Mouse (Mus musculus): ENCODE data around the gene Hist1h4a.

The Hist1h4a gene

GRCm38 (mm10) chr13:23759251-23759771 lies 1.7 kb downstream of the Hist1h4a start:
- DNase-seq (ENCODE audit: low spot score in 2 of 2) = no peak

- no peak for DNase-seq (ENCODE audit: low spot score in 2 of 2)
Observed at GRCm38 (mm10) chr13:23757921-23758320, 3.1 kb downstream of the Hist1h4a start.

- peak in 1 of 2 experiments; percentile 13 for DNase-seq (ENCODE audit: low spot score in 2 of 2)
Observed at GRCm38 (mm10) chr13:23757211-23757773, 3.7 kb downstream of the Hist1h4a start.

GRCm38 (mm10) chr13:23756790-23757189 lies 4.2 kb downstream of the Hist1h4a start, which contains the start of gene Hist1h4b:
Gene Hist1h4b, plus strand, starts transcription at chr13:23757013.
- DNase-seq (ENCODE audit: low spot score in 2 of 2) = peak; percentile 79 to 84

- DNase-seq (ENCODE audit: low spot score in 2 of 2) = no peak
Observed at GRCm38 (mm10) chr13:23755000-23755399, 6.0 kb downstream of the Hist1h4a start.

GRCm38 (mm10) chr13:23753314-23754078 lies 7.5 kb downstream of the Hist1h4a start:
- DNase-seq (ENCODE audit: low spot score in 2 of 2) = no peak

GRCm38 (mm10) chr13:23752742-23753172 lies 8.3 kb downstream of the Hist1h4a start:
- DNase-seq (ENCODE audit: low spot score in 2 of 2) = no peak

GRCm38 (mm10) chr13:23752067-23752741 lies 8.8 kb downstream of the Hist1h4a start, which contains the start of gene Hist1h3b:
Gene Hist1h3b, plus strand, starts transcription at chr13:23752267.
- peak; percentile 84 to 90 for DNase-seq (ENCODE audit: low spot score in 2 of 2)

- DNase-seq (ENCODE audit: low spot score in 2 of 2) = no peak
Observed at GRCm38 (mm10) chr13:23751478-23751956, 9.5 kb downstream of the Hist1h4a start.

- peak in 1 of 2 experiments; percentile 19 for DNase-seq (ENCODE audit: low spot score in 2 of 2)
Observed at GRCm38 (mm10) chr13:23750839-23751477, 10.1 kb downstream of the Hist1h4a start, which contains the start of gene Hist1h2ab. Gene Hist1h2ab, plus strand, starts transcription at chr13:23751126.

GRCm38 (mm10) chr13:23749563-23750121 lies 11.4 kb downstream of the Hist1h4a start:
- DNase-seq (ENCODE audit: low spot score in 2 of 2) = no peak

- no peak for DNase-seq (ENCODE audit: low spot score in 2 of 2)
Observed at GRCm38 (mm10) chr13:23747892-23748288, 13.1 kb downstream of the Hist1h4a start.

- no peak for DNase-seq (ENCODE audit: low spot score in 2 of 2)
Observed at GRCm38 (mm10) chr13:23747081-23747891, 13.7 kb downstream of the Hist1h4a start.

GRCm38 (mm10) chr13:23746201-23747080 lies 14.6 kb downstream of the Hist1h4a start, which contains the start of gene Hist1h2bb:
Gene Hist1h2bb, plus strand, starts transcription at chr13:23746734.
- DNase-seq (ENCODE audit: low spot score in 2 of 2) = peak; percentile 55 to 75

GRCm38 (mm10) chr13:23745381-23746161 lies 15.5 kb downstream of the Hist1h4a start, which contains the start of gene Hist1h3c:
Gene Hist1h3c, minus strand, starts transcription at chr13:23745602.
- DNase-seq (ENCODE audit: low spot score in 2 of 2) = peak; percentile 75 to 82

- DNase-seq (ENCODE audit: low spot score in 2 of 2) = no peak
Observed at GRCm38 (mm10) chr13:23744421-23745380, 16.3 kb downstream of the Hist1h4a start.

GRCm38 (mm10) chr13:23743963-23744362 lies 17.1 kb downstream of the Hist1h4a start:
- no peak for DNase-seq (ENCODE audit: low spot score in 2 of 2)

All from frontal cortex, postnatal 14 days (tissue).